Mouse (Mus musculus) liver, adult (tissue): ENCODE data around the gene Tnfsf13b.

Source experiments
- GATA4 ChIP-seq: IDR thresholded peaks from 2 replicates; pipeline ENCODE4 v1.6.1; 2014; ENCODE audit warnings: mild to moderate bottlenecking, low read length; ENCODE audit not compliant: insufficient replicate concordance

Tnfsf13b gene

DNA sequence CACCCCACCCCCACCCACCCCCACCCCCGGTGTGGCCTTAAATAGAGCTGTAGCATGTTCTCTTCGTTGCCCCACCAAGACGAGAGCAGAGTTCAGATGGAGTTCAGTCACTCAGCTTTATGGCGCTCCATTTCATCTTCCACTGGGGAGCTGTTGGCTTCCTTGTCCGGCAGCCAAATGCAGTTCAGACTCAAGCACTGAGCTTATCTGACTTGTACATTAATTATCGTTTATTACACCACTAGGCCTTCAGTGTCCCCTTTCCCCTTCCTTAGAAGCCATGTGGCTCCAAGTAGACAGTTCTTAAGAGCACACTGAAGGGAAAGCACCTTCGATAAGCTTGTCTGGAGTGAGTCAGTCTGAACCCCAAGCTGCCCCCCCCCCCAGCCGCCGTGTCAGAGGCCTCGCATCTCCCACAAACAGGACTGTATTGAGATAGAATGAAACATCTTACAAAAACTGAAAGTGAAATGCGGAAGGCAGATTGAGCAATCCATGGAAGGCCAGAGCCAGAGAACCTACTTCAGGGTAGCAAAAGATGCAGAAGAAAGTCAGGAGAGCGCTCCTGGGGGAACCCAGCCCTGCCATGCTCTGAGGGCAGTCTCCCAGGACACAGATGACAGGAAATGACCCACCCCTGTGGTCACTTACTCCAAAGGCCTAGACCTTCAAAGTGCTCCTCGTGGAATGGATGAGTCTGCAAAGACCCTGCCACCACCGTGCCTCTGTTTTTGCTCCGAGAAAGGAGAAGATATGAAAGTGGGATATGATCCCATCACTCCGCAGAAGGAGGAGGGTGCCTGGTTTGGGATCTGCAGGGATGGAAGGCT, at the start of gene Tnfsf13b:
Tnfsf13b (plus strand) TSS at position 312 of the 830 bp plus-strand sequence.
- TF ChIP-seq GATA4: no peak

DNA sequence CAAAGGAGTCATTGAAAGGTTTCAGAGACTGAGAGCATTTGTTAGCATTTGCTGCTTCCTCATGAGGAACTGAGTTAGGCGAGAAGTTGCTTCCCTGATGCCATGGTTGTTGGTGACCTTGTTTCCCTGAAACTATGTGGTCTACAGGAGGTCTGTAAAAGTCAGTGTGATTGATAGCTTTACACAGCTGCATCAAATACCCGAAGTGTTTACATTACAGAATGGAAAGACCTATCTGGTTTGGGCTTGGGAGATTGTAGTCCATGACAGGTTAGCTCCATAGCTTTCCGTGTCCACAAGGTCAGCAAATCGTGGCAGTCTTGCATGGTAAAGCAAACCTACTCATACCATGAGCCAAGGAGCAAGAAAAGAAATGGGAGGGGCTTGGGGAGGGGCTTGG, 47.9 kb upstream of the Tnfsf13b start:
- TF ChIP-seq GATA4: no peak

DNA sequence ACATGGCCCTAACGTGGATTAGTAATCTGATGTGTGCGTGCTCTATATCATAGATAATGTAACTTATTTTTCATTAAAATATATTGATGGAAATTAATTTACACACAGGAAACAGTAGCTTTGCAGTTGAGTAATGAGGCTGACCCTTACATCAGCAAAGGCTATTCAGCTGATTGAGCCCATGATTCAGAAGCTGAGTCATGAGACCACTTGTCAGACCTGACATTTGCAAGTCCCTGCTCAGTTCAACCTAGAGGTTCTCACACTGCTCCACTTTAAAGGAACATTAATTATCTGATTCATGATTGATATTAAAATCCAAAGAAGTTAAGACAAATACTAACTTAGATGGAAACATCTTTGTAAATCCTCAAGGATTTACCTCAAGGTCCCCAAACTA, 46.3 kb upstream of the Tnfsf13b start:
- no peak for TF ChIP-seq GATA4

DNA sequence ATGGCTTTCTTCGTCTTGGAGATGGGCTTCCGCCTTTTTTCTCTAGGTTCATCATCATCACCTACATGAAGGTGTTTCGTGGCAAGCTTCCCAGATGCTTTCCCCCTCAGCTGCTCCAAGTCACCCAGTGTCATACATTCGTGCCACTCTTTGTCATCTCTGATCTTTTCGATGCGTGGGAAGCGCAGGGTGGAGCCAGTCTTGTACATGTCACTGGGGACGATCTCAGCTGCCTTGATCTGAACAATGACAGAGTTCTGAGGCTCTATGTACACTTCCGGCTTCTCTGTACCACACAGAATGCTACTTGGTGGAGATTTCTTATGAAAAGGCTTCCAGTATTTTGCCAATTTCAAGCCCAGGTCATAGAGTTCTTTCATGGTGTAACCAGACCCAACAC, 34.4 kb upstream of the Tnfsf13b start:
- TF ChIP-seq GATA4: no peak

DNA sequence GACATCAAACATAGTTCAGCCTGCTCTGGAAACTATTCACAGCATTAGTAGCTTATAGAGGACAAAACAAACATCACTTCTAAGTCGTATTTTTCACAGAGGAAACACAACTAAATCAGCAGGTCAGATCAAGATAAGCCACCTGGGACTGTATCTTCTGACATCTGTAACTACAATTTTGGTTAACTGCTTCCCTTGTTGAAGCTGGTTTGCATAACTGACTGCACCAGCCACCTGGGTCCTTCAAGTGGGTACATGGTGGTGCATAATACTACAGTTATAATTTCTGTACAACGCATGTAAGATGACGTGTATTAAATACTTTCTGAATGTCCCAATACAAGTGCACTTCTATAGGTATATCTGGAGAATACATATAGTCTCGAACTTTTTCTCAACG, 31.0 kb upstream of the Tnfsf13b start:
- no peak for TF ChIP-seq GATA4

DNA sequence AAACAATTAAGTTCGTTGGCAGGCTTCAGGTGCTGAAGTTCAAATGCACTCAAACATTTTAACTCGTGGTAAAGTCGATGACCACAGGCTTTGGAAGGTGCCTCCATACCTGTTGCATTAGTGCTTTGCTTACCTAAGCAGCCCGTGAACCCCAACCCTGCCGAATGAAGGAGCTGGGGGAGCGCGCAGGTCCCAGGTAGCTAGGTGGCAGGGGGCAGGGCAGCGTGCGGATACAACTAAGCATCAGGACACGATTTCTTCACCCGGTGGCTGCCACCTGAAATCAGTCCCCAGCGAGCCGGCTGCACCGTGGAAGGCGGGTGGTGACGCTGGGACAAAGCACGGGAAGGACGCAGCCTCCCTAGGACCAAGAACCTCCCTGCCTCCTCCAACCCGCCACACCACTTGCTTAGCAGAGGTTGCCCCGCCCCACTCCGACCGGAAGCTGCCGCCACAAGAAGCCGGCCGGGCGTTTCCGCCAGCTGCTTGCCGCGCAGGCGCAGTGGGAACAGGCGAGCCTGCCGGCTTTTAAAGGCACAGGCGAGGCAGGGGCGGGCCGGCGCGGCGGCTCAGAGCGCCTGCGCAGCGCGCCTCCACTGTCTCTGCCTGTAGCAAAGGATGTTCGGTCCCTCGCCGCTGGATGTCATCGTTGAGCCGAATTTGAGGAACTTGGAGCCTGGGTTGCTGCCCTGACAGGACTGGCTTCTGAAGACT, 30.2 kb upstream of the Tnfsf13b start:
- TF ChIP-seq GATA4: 0 out of 2 replicates have a peak, but pooled peaks have one; percentile 9

DNA sequence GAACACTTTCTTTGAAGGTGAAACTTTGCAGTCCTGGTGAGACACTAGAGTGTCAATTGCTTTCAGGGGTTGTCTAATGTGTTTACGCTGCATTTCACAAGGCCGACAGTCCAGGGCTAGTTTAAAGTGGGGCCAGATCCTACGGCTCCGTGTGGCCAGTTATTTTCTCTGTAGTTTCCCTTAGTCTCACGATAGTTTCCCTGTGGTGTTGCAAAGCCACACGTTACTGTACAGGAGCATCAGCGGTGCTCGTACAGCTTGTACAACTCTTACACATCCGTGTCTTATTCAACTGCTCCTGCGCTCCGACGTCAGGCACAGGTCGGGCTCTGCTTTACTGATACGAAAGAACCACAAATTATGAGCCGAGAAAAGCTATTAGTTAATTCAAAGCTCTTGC, 29.3 kb upstream of the Tnfsf13b start:
- no peak for TF ChIP-seq GATA4

DNA sequence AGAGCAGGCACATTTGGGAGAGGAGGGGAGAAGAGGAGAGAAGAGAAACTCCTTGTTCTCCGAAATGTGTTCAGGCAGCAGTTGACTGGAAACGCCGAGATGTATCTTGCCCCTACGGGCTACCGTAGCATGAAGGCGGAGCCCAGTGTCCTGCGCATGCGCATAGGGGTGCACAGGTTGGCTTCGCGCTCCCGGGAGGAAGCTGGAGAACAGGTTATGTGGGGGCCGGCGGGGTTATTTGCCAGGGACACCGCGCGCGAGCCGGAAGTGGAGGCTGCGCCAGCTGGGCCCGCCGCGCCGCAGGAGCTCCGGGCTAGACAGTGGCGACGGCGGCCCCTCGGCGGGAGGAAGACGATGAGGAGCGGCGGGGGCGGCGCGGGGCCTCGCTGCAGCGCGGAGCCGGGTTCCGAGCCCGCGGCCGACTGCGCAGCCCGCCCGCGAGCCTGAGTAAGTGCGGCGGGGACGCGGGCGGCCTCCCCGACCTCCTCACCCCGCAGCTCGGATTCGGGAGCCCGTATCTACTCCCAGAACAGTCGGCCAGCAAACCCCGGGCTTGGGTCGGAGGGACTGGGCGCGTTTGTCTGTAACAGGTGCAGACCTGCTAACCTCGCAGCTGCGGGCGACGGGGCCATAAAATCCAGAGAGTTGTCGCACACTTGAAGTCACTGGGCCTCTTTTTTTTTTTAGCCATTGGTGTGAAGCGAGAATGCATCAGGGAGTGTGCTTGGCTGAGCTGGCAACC, 28.5 kb upstream of the Tnfsf13b start, which contains the start of the genes Lig4 and Abhd13:
Lig4 (minus strand) TSS at position 114 of the 742 bp plus-strand sequence.
Abhd13 (plus strand) TSS at position 135 of the 742 bp plus-strand sequence.
- peak; percentile 45; the same call in 1 of the 2 replicates for TF ChIP-seq GATA4

DNA sequence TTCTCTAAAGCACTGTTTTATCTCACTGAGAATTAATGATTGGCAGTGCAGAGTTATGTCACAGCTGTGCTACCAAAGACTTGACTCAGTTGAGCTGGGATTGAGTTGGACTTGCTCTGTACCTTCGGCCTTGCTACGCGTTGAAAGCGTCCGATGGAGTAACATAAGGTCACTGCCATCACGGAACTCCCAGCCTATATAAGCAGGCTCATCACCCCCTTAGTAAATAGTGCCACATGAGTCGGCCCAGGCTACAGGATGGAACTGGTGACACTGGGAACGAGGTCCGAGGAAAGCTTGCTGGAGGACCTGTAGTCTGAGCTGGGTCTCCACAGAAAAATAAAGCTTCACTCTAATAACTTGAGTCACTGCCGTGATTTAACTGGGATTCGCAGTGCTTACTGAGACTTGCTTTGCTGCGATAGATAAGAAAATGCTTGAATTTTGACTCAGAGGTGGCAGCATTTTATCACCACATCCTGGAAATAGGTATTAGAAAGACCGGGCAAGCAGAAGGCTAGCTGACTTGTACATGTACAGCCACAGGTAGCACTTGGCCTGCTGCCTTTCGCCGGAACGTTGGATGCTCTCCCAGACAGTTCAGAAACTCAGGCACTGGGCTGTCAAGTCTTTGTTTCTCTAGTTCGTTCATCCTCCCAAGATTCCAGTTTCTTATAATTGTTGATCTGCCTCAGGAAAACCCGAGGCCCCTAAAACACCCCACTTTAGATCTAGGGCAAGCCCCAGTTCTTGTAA, 27.6 kb upstream of the Tnfsf13b start:
- no peak for TF ChIP-seq GATA4

DNA sequence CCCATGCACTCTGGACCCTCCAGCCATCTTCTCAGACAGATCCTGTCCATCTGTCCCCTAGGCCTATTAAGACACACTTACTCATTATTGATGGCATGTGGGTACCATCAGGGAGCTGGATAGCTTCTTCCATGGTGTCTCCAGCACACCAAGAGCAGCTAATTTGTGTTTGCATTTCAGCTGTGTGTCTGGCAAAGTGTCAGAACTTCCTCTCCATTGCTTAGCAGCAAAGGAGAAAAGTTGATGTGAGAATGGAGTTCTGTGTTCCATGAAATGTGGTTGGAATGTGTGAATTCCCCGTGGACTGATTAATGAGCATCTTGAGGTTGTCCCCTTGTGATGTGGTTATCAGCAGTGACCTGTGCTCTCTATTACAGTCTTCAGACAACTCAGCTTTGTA, 26.5 kb upstream of the Tnfsf13b start:
- TF ChIP-seq GATA4: no peak

DNA sequence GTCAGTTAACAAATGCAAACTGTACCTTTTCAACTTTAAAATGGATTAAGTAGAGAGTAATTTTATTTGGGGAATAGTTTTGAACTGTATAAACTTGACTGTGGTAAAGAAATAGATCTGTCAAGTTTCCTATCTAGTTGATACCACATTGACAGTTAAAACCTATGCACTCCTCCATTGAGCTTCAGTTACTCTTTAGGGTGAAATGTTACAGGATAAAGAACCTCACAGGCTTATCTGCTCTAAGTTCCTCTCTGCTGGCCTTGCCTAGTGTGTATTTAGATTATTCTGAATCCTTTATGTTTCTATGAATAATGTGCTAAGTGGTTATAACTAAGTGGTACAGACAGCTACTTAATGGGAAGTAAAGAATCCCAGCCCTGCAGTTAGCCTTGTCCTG, 26.1 kb upstream of the Tnfsf13b start:
- no peak for TF ChIP-seq GATA4

DNA sequence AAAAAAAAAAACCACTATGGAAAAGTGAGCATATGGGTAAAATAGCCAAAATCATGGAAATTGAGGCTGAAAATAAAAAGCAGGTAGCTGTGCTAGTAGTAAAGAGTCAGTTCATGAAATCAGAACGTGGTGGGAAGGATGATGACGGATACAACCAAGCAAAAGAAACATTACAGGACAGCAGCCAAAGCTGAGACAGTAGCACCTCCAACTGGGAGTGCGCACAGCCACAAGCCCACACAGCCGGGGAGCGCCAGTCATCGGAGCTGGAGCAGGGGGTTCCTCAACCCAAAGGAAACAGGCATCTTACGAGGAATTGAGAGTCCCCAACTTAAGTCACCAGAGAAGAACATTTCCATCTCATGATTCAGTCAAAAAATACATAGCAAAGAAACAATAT, 2.2 kb upstream of the Tnfsf13b start:
- no peak for TF ChIP-seq GATA4

DNA sequence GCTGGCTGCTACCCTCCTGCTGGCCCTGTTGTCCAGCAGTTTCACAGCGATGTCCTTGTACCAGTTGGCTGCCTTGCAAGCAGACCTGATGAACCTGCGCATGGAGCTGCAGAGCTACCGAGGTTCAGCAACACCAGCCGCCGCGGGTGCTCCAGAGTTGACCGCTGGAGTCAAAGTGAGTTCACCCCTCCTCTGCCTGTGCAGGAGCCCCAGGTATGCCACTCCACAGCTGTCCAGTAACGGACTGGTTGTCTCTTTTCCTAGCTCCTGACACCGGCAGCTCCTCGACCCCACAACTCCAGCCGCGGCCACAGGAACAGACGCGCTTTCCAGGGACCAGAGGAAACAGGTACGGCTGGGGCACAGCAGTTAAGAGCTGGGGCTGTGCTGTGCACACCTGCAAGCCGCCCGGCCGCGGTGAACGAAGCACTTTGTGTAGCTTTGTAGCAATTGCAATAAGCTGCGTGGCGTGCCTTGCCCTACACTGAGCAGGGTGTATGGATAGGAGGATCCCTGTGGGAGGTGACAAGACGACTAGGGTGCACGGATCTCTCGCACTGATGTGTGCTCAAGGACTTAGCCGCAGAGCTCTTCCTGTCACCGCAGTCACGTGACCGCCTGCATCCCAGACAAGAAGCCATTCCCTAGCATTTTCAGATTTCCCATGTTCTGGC, 856 bp downstream of the Tnfsf13b start:
- no peak for TF ChIP-seq GATA4

DNA sequence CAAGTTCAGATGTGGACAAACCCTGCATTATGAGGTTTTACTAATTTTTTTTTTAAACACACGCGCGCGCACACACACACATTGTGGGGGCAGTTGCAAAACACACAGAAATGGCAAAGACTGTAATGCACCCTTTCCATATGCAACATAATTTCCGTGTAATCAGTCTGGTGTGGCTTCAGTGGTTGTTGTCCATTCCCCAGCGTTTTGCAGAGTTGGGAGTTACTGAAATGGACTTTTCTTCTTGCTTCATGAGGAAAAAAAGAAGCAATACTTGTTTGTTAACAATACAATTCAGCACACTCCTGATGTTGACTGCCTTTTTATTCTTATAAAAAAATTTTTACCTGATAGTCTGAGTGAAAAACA, 1.4 kb downstream of the Tnfsf13b start:
- TF ChIP-seq GATA4: no peak
